Mouse (Mus musculus) myocyte (in vitro differentiated cells): ENCODE results near the gene Aars2. TPM values are rescaled to one million over a fixed set of nuclear protein-coding genes. Genes with fewer than 3 reads are reported as not detected.

Experiments
- H3K27me3 ChIP-seq: one replicate; pipeline ENCODE4 v1.6.1; 2011; ENCODE audit not compliant: control insufficient read depth, insufficient read depth, insufficient read length
- H3K36me3 ChIP-seq: one replicate; pipeline ENCODE4 v1.6.1; 2011; ENCODE audit not compliant: control insufficient read depth, insufficient read depth
- H3K4me2 ChIP-seq: one replicate; pipeline ENCODE4 v1.6.1; 2011; ENCODE audit warnings: low read depth, control low read depth
- H3K4me3 ChIP-seq: one replicate; pipeline ENCODE4 v1.5.1; 2011; ENCODE audit warnings: mild to moderate bottlenecking, control low read depth, moderate library complexity
- H3K79me2 ChIP-seq: one replicate; pipeline ENCODE4 v1.6.1; 2011; ENCODE audit not compliant: control insufficient read depth, insufficient read depth
- H3ac ChIP-seq: one replicate; pipeline ENCODE4 v1.6.1; 2011; ENCODE audit not compliant: control insufficient read depth, insufficient read length
- POLR2A ChIP-seq: IDR thresholded peaks from one replicate; pipeline ENCODE4 v1.6.1; 2011; ENCODE audit warnings: low read depth, mild to moderate bottlenecking, control low read depth, moderate library complexity; ENCODE audit not compliant: insufficient read length
- POLR2AphosphoS2 ChIP-seq: IDR thresholded peaks from one replicate; pipeline ENCODE4 v1.6.1; 2011; ENCODE audit warnings: low read depth, control low read depth; ENCODE audit not compliant: insufficient read length
- SRF ChIP-seq: IDR thresholded peaks from one replicate; pipeline ENCODE4 v1.6.1; 2011; ENCODE audit warnings: low read depth; ENCODE audit not compliant: control insufficient read depth, insufficient read length
- polyA plus RNA-seq: library from polyadenylated mRNA; unstranded; fragments of >200 nt; fragmentation: generic; extraction: Trizol; gene quantifications from one replicate; pipeline ENCODE4 v1.2.1, GENCODE M21; 2012; ENCODE audit warnings: missing spikeins

The Aars2 gene
- polyA plus RNA-seq, 1 experiment = 15.5 TPM

DNA sequence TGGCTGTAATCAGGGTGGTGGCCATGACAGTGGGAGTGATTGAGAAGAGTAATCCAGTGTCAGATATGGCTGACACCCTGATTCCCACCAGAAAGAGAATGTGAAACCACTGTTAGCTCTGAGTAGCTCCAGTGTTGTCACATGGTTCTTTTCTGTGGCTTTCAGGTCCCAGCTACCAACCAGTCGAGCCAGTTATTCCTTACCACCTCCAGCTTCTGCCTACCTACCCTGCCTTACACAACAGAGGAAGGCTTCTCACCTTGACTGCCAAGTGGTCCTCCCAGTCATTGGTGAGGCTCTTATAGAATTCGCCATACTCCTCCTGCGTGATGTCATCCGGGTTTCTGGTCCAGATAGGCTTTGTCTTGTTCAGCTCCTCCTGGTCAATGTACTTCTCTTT lies 63.4 kb downstream of the Aars2 start:
- TF ChIP-seq POLR2A (peak; percentile 24), SRF (no peak), POLR2AphosphoS2 (peak; percentile 62)
- no peak overlapping the region for H3K4me3 ChIP-seq
- H3K4me2 ChIP-seq = peak overlapping the region; percentile 18
- H3K27me3 ChIP-seq = no peaks in the 10 kb centered on the region
- H3ac ChIP-seq = no peak overlapping the region
- peaks cover 59% of the 10 kb centered on the region for H3K36me3 ChIP-seq
- peaks cover 41% of the 10 kb centered on the region for H3K79me2 ChIP-seq

Other genes with a start within 250 kb of the Aars2 start
- gene Cdc5l, start 73.1 kb upstream of the Aars2 start, polyA plus RNA-seq = 26.8 TPM
- gene Spats1, start 31.4 kb upstream of the Aars2 start, polyA plus RNA-seq = 0.07 TPM
- gene Tcte1, start 16.6 kb downstream of the Aars2 start, polyA plus RNA-seq = not detected
- gene Tmem151b, start 42.8 kb downstream of the Aars2 start, polyA plus RNA-seq = 0.30 TPM
- gene Nfkbie, start 48.9 kb downstream of the Aars2 start, polyA plus RNA-seq = 7.3 TPM
- gene Slc35b2, start 57.0 kb downstream of the Aars2 start, polyA plus RNA-seq = 80.1 TPM
- gene Hsp90ab1, start 66.4 kb downstream of the Aars2 start, polyA plus RNA-seq = 1,606 TPM
- 913 TPM for gene Slc29a1, start 92.8 kb downstream of the Aars2 start, polyA plus RNA-seq
- gene Mymx, start 95.3 kb downstream of the Aars2 start, polyA plus RNA-seq = 576 TPM
- 0.38 TPM for gene Capn11, start 152.5 kb downstream of the Aars2 start, polyA plus RNA-seq
- gene Mrpl14, start 179.5 kb downstream of the Aars2 start, polyA plus RNA-seq = 276 TPM
- gene Tmem63b, start 180.1 kb downstream of the Aars2 start, polyA plus RNA-seq = 58.4 TPM
- gene 1600014C23Rik, start 227.0 kb downstream of the Aars2 start, polyA plus RNA-seq = 0.17 TPM